Mouse (Mus musculus): Measurements from ENCODE around the gene Mamld1.

Gene Mamld1

DNA sequence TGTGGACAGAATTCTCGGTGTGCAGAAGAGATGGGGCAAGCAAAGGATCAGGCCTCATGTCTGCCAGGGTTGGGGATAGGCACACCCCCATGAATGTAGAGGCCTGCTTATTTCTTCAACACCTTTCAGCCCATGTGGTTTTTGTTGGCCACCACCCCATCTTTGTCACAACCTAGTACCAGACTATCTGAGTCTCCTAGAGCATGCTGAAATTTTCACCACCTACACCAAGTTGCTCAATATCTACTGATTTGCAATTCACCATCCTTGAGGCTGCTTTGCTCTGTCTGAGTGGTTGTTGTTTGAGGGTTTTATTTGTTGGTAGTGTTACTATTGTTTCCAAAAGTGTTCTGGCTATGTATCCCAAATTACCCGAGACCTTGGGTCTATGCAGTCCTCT lies 91.3 kb downstream of the Mamld1 start:
- DNase-seq: no peak

DNA sequence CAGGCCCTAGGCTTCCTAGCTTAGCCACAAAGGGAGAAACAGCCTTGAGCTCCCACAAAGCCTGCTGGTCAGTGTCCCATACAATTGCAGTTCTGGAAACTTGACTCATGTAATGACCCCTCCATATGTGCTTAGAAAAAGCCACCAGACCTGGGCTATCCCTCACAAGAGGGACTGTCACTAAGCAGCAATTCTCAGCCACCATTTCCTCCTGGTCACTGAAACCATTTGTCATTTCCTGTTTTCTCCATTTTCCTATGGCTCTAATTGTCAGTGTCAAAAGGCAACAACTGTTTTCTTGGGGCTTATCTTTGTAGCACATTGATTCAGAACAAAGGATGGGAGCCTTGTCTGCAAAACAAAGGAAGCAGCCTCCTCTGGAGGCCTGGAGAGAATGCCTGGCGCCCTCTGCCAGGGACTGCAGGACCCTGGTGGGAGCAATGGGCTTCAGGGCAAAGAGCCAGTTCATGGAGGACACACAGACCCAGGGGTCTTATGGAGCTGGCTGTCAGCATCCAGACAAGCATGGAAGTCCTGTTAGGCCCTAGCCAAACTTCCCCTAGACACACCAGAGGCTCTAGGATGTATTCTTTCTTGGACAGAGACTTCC lies 99.5 kb downstream of the Mamld1 start:
- no peak for DNase-seq

GRCm38 (mm10) chrX:71150551-71151001 lies 100.5 kb downstream of the Mamld1 start:
- DNase-seq: no peak

DNA sequence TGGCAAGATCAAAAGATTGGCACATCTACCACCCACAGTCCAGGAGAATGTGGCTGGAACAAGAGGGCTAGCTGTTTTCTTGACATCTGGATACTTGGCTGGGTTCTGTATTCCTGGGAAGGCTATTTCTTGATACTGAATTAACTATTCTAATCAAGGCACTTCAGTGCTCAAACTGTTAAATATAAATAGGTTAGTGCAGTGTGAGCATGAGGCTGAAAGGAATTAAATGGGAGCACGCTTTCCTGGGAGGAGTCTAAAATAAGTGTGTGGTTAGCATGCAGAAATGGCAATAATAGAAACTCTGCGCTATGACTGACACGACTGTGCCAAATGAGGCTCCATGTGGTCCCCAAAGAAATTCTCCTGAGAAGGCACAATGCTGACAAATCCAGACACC lies 131.5 kb downstream of the Mamld1 start:
- no peak for DNase-seq

GRCm38 (mm10) chrX:71183671-71184070 lies 133.6 kb downstream of the Mamld1 start:
- no peak for DNase-seq

DNA sequence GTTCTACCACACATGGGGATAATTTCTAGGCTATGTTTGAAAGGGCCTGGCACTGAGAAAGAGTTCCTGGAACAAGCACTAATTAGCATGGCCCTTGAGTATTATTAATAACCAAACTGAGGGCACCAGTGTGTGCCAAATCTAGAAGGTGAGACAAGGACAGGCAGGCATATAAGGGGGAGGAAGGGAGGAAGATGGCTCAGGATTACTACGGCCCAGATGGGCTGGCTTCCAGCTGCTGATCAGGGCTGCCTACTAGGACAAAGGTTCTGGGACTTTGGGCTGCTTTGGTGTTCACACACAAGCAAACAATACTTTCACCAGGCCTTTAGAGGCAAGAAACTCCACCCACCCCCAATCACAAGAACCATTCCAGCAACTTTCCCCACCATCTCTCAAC lies 136.3 kb downstream of the Mamld1 start:
- DNase-seq: no peak

DNA sequence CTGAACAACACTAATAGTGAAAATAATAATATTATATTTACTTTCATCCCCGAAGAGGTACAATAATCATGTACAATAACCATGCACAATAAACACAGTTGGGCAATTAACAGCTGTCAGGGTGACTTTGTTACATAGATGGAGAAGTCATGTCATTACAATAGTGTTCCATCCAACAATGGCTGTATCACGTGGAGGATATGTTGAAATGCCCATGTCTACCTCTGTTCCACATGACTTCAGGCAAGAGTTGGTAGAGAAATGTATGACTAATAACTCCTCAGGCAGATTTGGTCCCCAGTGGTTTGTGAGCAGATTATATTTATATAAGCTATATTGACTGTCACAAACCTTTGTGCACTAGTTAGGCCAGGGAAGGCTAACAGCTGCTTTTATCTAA lies 154.7 kb downstream of the Mamld1 start:
- DNase-seq: no peak

Data from embryo, embryonic 11 days (tissue).